Mouse (Mus musculus) T-cell, adult 2 months (primary cell): ENCODE results near the gene Lrrc46.

Source experiments
- DNase-seq: peaks from one replicate; pipeline ENCODE4 v3.0.0; 2022; ENCODE audit warnings: low spot score

Lrrc46 gene

DNA sequence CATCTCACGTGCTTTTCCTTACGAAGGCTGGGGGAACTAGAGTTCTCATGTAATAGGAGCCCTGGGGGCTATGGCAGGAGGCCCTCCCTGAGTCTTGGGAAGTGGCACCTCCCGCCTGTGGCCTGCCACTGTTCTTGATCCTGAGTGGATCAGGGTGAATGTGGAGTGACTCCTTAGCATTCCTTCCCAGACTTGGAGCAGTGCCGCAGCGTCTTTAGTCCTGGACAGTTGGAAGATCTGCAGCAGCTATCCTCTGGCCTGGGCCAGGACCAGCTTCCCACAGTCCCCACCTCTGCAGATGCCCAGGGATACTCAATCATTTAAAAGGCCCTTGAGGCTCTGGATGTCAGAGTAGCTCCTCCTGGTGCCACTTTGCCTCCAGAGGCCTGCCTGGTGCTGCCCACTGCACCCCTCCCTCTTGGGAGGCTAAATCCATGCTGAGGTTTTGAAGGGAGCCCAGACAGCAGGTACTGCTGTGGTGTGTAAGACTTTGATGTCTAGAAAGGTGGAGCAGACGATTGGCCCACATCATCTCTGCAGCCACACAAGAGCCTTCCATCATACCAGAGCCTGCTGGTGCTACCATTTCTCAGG is 8.4 kb upstream of the Lrrc46 start:
- no peak for DNase-seq

DNA sequence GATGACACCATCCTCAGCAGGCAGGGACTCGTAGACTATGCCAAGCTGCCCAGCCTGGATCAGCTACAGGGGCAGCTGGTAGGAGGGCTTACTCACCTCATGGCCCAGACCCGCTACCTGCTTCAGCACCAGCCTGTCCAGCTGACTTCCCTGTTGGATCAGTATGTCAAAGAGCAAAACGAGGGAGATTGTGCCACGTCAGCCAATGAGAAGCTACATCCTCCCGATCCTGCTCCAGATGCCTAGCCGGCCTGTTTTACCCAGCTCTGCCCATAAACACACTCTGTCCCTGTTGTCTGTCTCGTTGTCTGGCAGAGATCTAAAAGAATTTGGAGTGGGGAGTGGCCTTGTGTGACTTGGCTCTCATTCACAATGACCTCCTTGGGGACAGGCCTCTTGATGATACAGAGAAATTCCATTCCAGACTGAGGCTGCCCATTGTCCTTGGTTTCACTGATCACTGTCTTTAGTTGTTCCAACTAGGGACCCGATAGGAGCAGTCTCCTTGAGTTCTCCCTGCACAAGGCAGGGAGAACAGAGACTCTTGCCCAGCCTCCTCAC is 7.0 kb upstream of the Lrrc46 start:
- no peak for DNase-seq

DNA sequence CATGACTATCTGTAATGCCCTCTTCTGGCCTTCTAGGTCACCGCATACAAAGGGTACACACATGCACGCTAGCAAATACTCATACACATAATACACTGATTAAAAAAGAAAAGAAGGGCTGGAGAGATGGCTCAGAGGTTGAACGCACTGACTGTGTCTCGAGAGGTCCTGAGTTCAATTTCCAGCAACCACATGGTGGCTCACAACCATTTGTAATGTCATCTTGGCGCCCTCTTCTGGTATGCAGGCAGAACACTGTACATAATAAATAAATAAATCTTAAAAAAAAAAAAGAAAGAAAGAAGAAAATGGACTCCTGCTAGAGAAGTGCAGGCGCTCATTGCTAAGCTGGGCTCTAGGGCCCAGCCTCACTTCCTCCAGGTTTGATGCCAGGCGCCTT is 4.7 kb upstream of the Lrrc46 start:
- DNase-seq = peak; percentile 27

DNA sequence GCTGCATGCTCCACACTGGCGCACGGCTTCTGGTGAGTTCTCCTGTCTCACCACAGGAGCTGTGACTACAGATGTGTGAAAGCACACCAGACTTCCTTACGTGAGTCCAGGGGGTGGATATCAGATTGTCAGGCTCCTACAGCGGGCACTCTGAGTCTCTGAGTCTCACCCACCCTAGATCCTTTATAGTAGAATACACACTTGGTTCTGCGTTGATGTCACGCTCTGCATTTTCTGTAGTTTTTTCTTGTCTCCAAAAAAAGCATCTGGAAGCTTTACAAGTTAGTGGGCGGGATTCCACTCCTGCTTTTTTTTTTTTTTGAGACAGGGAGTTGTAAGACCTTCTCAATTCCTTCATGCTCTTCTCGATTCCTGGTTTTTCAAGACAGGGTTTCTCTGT is 3.7 kb upstream of the Lrrc46 start:
- no peak for DNase-seq

DNA sequence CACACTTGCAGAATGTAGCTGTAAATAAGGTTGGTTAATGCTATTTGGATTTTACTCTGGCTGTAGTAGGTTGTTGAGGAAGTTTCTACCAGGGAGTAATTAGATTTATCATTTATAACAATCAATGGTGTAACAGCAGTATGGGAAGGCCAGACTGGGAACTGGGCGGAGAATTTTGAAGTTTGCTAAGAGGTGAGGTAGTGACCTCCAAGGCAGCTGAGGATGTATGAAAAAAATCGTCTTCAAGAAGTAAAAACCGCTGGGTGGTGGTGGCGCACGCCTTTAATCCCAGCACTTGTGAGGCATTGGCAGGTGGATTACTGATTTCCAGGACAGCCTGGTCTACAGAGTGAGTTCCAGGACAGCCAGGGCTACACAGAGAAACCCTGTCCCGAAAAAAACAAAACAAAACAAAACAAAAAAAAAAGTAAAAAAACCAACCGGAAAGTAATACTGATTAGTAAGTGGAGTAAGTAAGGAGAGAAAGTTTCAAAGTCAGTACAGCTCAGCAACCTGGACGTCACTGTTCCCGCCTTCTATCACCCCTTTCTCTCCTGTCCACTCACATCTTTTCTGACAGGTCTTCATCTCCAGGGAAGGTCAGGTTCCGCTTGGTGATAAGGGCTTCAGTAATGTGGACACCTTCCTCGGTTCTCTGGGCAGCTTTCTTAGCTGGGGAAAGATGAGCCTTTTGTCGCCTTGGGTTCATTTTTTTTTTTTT is 746 bp downstream of the Lrrc46 start:
- no peak for DNase-seq

DNA sequence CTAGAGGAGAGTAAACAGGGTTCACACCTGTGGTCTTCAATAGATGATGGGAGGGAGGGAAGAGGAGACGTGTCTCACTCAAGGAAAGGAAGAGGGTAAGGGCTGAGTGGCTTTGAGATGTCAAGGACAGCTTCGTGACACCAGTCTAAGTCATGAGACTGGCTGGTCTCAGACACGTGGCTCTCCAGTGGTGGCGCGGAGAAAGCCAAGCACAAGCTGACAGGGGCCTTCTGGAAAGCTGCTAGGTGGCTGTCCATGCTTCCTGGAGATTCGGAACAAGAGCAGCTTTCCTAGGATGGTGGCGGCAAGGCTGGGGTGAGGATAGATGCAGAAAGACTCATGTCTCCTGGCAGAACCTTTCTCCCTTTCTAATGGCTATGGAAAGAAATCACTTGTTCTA is 2.3 kb downstream of the Lrrc46 start:
- DNase-seq = no peak

DNA sequence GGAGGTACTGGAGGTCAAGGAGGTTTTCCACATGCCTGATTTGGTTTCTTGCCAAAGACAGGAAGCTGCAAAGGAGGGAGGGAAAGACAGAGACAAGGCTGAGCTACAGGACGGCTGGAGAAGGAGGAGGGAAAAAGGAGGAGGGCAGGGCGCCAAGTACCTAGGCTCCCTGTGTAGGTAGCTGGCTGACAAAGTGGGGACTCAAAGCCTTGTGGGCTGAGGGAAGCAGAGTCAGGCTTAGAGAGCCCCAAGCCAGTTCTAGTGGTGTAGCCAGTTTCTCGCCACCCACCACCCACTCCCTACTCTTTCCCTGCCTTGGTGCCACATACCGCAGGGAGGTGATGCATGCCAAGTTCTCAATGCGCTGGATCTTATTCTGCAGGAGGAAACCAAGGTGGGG is 5.1 kb downstream of the Lrrc46 start:
- no peak for DNase-seq

DNA sequence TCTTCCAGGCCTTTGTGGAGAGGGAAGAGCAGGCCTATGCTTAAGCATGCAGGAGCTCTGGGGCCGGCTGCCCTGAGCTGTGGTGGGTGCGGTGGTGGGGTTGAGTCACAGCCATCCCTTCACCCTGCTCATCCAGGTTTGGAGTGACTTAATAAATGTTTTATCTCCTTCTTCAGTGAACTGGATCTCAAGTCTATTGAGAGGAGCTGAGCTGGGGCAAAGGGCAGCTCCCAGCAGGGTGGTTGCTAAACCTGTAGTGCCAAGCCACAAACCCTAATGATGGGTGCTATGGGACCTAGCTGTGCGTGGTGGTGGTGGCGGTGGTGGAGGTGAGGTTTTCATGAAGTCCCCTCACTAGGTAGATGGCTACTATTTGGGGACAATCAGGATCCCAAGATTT is 7.4 kb downstream of the Lrrc46 start:
- no peak for DNase-seq

DNA sequence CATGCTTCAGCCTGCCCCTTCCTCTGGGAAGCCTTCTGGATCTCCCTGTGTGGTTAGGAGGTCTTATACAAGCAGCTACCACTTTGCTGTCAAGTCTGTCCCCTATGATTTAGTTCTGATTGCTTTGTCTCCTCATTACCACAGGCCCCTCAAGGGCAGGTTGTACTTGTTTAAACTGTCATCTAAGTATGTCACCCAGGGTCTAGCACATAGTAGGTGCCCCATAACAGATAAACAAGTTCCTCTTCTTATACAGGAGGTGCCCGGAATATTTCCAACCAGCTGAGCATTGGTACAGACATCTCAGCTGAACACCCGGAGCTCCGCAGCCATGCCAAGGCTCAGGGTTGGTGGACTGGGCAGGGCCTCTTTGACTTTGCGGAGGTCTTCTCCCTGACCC is 8.7 kb downstream of the Lrrc46 start:
- DNase-seq = no peak

DNA sequence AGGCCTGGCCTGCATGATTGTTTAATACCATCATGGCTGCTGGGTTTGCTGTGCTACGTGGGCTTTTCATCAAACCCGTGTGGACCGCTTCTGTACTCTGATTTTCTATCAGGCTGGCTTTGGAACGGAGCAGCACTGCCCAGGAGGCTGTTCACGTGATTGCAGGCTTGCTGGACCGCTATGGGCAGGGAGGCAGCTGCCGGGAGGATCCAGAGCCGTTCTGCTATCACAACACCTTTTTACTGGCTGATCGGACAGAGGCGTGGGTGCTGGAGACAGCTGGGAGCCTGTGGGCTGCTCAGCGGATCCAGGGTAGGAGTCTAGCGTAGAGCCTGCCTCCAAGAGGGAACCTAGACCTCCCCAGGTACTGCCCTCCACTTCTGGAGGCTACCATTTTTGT is 9.2 kb downstream of the Lrrc46 start:
- DNase-seq = no peak

DNA sequence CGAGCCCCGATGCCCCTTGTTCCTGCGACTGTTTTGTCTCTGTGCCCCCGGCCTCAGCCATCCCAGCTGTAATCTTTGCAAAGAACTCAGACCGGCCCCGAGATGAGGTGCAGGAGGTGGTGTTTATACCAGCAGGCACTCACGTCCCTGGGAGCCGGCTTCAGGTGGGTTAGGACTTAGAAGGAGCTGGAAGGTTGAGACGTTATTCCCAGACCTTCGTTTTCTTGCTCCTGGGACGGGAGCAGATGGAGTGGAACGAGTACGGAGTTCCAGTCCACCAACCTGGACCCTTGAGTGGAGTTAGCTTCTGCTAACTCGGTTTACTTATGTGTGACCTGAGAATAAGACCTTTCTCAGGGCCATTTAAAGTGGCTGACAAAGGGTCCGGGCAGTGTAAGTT is 10.8 kb downstream of the Lrrc46 start:
- no peak for DNase-seq

DNA sequence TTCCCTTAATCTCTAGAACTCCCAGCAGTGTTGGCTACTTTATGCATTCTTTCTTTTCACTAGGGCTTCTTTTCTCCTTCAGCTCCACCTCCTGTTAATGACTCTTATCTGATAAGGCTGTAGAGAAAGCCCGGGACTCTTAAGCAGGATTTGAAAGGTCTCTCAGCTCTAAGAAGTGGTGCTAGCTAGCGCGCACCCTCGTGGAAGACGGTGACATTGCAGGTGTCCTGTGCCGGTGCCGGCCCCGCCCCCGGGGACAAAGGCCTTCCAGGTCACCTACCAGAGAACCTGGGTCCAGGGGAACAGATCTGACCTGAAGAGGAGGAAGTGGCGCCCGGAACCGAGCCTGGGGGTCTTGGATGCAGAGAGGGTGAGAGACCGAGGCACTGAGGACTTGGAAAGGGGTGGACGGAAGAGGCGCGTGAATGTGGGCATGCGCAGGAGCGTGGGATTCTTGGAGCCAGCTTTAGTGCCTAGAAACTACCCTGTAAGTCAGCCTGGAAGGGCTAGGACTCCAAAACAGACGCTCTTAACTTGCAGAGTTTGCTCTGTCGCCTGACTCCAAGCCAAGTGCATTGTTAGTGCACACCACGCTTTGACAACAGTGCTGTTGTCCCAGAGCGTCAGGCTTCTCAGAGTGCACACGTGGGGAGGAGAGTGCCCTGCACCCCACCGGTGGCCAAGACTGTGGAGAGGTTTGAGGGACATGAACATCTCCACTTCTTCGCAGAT is 11.4 kb downstream of the Lrrc46 start, which contains the start of gene Scrn2:
Scrn2 (plus strand) TSS at position 253 of the 732 bp plus-strand sequence.
- DNase-seq = peak; percentile 80

DNA sequence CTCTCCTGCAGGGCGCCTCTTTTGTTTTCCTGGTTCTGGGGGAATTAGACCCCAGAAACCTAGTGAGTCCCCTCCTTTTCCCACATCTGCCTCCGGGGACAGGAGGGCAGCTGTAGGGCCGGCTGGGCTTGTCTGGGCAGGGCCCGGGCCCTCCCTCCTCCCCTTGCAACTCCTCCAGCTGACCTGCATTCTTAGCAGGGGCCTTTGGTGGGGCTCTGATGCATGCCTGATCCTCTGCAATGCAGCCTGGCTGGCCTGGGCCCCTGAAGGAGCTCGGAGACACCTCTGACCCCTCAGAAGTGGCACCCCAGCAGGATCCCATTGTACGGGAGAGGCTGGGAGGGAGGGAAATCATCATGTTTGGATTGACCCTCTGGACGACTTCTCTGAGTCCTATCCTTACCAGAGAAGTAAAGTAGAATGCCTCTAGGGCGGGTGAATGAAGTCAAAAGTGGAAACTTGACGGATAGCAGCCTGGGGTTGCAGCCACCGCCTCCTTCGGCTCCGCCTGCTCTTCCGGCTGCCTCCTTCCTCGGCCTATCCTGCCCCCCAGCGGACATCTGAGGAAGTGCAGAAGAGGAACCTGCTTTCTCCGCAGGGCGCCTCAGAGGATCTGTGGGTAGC is 15.4 kb downstream of the Lrrc46 start:
- DNase-seq = peak; percentile 91

DNA sequence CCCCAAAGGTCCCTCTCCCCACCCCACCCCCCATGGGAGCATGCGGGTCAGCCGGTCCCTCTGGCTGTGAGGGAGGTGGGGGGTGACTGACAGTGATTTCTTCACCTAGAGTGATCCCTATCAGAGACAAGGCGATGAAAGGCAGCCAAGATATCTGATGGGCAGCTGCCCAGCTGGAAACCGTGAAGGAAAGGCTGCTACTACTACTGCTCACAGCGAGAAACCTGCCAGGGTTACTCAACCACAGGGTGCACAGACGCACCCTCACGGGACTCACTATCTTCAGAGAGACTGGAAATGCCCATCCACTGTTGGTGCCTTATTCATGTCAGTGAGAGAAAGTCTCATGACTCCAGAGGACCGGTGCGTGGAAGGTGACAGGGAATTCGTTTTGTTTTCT is 16.2 kb downstream of the Lrrc46 start:
- no peak for DNase-seq

DNA sequence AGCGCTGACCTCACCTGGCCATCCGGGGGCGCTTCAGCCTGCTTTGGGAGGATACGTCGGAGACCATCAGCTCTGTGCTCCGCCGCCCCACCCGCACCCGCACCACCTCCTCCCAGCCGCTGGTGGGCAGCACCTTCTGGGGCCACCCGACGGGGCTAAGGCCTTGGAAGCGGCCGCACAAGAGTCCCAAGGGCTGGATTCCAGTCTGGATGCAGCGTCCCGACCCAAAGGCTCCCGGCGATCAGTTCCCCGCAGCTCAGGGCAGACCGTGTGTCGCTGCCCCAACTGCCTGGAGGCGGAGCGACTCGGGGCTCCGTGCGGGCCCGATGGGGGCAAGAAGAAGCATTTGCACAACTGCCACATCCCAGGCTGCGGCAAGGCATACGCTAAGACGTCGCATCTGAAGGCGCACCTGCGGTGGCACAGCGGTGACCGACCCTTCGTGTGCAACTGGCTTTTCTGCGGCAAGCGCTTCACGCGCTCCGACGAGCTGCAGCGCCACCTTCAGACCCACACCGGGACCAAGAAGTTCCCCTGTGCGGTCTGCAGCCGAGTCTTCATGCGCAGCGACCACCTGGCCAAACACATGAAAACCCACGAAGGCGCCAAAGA is 19.2 kb downstream of the Lrrc46 start:
- peak; percentile 86 for DNase-seq

DNA sequence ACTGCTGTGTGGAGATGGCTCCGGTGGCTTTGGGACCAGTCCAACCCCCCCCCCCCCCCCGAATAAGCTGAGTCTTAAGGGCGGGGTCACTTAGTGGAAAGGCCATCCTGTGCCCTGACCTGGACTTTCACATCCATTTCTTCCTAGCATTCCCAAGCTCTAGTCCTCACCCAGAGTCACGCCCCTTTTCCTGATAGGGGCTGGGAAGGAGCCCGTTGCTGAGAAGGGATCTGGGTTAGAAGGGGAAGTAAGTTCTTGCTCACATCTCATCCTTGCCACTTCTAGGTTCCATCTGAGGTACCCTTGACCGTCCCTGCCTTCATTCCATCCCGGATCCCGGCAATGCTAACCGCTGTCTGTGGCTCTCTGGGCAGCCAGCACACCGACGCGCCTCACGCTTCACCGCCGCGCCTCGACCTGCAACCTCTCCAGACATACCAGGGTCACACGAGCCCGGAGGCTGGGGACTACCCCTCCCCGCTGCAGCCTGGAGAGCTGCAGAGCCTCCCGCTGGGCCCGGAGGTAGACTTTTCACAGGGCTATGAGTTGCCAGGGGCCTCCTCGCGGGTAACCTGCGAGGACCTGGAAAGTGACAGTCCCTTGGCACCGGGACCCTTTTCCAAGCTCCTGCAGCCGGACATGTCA is 20.0 kb downstream of the Lrrc46 start:
- DNase-seq = no peak

DNA sequence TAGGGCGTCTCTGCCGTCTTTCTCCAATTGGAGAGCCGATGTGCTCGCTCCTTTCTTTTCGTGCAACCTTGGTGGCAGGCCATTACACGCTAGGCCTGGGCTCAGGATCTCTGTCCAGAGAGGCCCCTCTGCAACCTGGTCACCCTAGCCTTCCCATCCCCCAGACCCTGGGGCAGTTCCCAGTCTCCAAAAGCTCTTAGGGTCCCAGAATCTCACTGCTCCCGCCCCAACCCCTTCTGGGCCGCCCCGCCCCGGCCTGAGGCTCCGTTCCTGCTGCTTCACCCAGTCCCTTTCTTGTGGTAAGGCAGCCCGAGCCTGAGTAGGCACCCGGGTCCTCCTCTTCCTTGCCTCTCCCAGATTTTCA is 21.9 kb downstream of the Lrrc46 start:
- no peak for DNase-seq

DNA sequence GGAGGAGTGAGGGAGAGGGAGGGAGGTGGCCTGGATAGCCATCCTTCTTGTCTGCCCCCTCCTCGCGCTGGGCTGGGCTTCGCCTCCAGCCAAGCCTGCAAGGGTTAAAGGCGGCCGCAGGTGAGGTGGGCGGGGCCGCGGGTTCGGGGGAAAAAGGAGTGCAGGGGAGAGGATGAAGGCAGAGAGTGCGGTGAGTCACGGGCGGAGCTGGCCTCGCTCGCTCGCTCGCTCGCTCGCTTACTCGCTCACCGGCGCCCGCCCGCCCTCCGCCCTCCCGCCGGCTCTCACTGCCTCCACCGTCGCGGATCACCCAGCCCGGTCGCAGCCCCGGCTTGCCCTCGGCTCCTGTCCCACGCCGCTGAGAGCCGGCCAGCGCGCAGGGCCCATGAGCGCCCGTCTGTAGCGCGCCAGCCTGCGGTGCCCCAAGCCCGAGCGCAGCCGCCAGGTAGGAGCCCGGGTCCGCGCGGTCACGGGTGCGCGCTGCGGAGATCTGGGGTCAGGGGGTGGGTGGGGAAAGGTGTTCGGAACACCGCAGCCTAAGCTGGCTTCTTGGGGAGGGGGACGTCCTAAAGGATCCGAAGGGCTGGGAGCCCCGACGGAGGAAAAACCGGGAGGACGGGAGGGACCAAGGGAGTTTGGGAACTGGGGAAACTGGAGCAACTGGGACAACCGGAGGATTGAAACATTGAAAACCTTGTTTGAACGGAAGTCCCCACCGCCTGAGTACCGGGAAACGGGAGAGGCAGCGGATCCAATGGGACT is 22.4 kb downstream of the Lrrc46 start:
- peak; percentile 39 for DNase-seq

DNA sequence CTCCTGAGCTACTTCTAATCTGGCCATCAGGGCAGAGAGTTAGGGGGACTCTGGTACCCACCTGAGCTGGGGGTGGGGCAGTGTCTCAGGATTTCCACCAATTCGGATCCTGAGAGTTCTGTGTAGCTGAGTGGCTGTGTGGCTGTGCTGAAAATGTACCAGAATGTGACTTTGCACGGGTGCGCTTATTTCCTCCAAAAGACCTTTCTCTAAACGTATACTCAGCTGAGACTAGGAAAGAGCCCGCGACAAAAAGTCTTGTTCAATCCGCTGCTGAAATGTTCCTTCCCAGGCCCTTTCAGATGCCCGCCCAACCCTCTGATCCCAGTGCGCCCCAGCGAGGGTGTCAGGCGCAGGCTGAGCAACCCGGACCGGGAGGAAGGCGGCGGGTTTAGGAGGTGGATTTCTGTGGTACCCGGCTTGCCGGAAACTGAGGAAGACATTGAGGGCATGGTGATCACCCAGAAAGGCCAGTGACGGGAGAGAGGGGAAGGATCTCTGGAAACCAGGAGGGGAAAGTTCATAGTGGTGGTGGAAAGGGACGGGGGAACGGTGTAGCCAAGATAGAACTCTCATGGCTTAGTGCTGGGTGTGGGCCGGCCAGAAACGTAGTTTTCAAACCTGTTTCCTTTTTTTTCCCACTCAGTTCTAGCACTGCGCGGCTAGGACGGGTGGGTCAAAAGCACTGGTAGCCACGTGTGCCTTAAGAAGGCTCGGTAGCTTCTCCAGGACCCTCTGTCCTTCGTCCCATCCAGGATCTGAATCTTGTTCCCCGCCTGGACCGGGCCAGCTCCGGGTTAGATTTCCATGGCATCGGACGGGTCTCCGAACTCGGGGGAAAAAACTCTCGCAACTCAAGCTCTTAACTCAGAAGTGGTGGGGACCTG is 23.3 kb downstream of the Lrrc46 start:
- DNase-seq = peak; percentile 16

DNA sequence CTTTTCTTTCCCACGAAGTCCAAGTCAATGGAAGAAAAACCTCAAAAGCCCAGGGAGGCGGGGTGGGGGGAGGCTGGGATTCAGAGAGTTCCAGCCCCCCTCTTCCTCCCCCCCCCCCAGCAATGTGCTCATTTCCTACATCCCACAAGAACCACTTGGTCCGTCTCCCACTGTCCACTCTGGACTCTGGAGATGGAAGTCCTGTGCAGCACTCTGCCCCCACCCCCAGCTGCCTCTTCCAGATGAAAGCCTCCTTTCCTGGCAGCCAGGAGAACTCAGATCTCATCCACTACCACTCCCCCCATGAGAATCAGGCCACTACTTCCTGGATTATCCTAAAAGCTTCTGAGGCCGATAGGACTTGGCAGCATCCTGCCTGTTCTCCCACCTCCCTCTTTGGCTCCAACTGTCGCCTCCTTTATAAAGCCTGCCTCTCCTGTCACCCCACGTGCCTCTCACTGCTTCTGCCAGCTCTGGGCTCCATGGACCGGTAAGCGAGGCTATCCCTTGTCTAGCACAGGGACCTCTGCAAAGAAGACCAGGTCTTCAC is 28.0 kb downstream of the Lrrc46 start, which contains the start of gene Sp6:
Sp6 (plus strand) TSS at position 274 of the 550 bp plus-strand sequence.
- DNase-seq = no peak
